Mouse (Mus musculus) kidney, embryonic 16.5 days (tissue): Measurements from ENCODE around the gene Gm26661. TPM values are rescaled to one million over a fixed set of nuclear protein-coding genes. Genes with fewer than 3 reads are reported as not detected.

Experiments used
- ATAC-seq: fragments of 200-750 bp; cut with Nextera tagmentation; 2 replicates; pipeline ENCODE4 v1.8.0; 2017; ENCODE audit warnings: moderate TSS enrichment; ENCODE audit not compliant: low FRiP score, low TSS enrichment
- H3K27ac ChIP-seq: fragments of 300-500 bp; sonication (generic); 2 replicates; pipeline ENCODE4 v1.5.1; 2014; ENCODE audit warnings: low read length
- H3K27me3 ChIP-seq: fragments of 300-500 bp; sonication (generic); 2 replicates; pipeline ENCODE4 v1.6.1; 2014; ENCODE audit warnings: low read length, control low read depth, mixed read lengths; ENCODE audit not compliant: insufficient read depth
- H3K36me3 ChIP-seq: fragments of 300-500 bp; sonication (generic); 2 replicates; pipeline ENCODE4 v1.6.1; 2014; ENCODE audit warnings: low read length, control low read depth, mixed read lengths; ENCODE audit not compliant: insufficient read depth
- H3K4me1 ChIP-seq: fragments of 300-500 bp; sonication (generic); 2 replicates; pipeline ENCODE4 v1.6.1; 2014; ENCODE audit warnings: low read length, control low read depth, mixed read lengths; ENCODE audit not compliant: insufficient read depth
- H3K4me2 ChIP-seq: fragments of 300-500 bp; sonication (generic); replicated peaks from 2 replicates; pipeline ENCODE4 v1.6.1; 2014; ENCODE audit warnings: low read depth, low read length
- H3K4me3 ChIP-seq: fragments of 300-500 bp; sonication (generic); 2 replicates; pipeline ENCODE4 v1.5.1; 2014; ENCODE audit warnings: mild to moderate bottlenecking, low read length
- H3K9ac ChIP-seq: fragments of 300-500 bp; sonication (generic); replicated peaks from 2 replicates; pipeline ENCODE4 v1.6.1; 2014; ENCODE audit warnings: low read length
- H3K9me3 ChIP-seq: fragments of 300-500 bp; sonication (generic); 2 replicates; pipeline ENCODE4 v1.6.1; 2016; ENCODE audit warnings: low read length, control low read depth
- WGBS: fragments of 180-500 bp; shearing (Covaris S2); extraction: QIAGEN DNeasy Blood & Tissue Kit; methylation state at CpG from one replicate; pipeline ENCODE4 v1.1.7; 2014; 5-methylcytosine and 5-hydroxymethylcytosine counted together
- polyA plus RNA-seq: library from polyadenylated mRNA; unstranded; fragments of >200 nt; fragmentation: Nextera tagmentation; extraction: Ambion mirVana; gene quantifications from 2 replicates; pipeline ENCODE4 v1.2.1, GENCODE M21; 2015

Gm26661 gene
- polyA plus RNA-seq, 1 experiment from 2014 or later = not detected

GRCm38 (mm10) chr14:7838564-7839089, 47.2 kb downstream of the Gm26661 start:
- no peaks in the 10 kb centered on the region for H3K27me3 ChIP-seq
- WGBS = 76% methylated on average over 5 of the region's 5 CpGs

GRCm38 (mm10) chr14:7839950-7840514, 48.6 kb downstream of the Gm26661 start:
- Histone ChIP-seq H3K4me2 (no peak overlapping the region), H3K4me1 (peaks cover 47% of the 10 kb centered on the region), H3K9me3 (no peaks in the 10 kb centered on the region), H3K27ac (peak overlapping the region; percentile 54; the same call in 1 of the 2 replicates), H3K9ac (no peak overlapping the region), H3K27me3 (no peaks in the 10 kb centered on the region), H3K4me3 (no peak overlapping the region), H3K36me3 (no peaks in the 10 kb centered on the region)
- ATAC-seq = no peak
- 43% methylated on average over 8 of the region's 8 CpGs for WGBS

More at GRCm38 (mm10) chr14:7838564-7839089, 47.2 kb downstream of the Gm26661 start:
- Histone ChIP-seq H3K9ac (no peak overlapping the region), H3K4me2 (no peak overlapping the region), H3K27ac (no peak overlapping the region), H3K4me3 (no peak overlapping the region), H3K36me3 (no peaks in the 10 kb centered on the region), H3K9me3 (no peaks in the 10 kb centered on the region), H3K4me1 (peaks cover 38% of the 10 kb centered on the region)
- ATAC-seq = no peak

Other genes starting within 250 kb of the Gm26661 start
- 0.24 and 0.77 TPM in 2 replicates for gene Gm3558, start 223.0 kb upstream of the Gm26661 start, polyA plus RNA-seq
- gene Gm10338, start 196.0 kb upstream of the Gm26661 start, polyA plus RNA-seq = not detected in 2 replicates
- gene Gm10128, start 147.6 kb upstream of the Gm26661 start, polyA plus RNA-seq = not detected in 2 replicates
- 21.2 and 23.4 TPM in 2 replicates for gene Flnb, start 26.4 kb downstream of the Gm26661 start, polyA plus RNA-seq
- gene Gm45521, start 165.7 kb downstream of the Gm26661 start, polyA plus RNA-seq = not detected in 2 replicates
- gene Dnase1l3, start 203.0 kb downstream of the Gm26661 start, polyA plus RNA-seq = 0.30 and 0.31 TPM in 2 replicates
- 29.6 and 33.5 TPM in 2 replicates for gene Abhd6, start 211.3 kb downstream of the Gm26661 start, polyA plus RNA-seq